Mouse (Mus musculus) forebrain, embryonic 12.5 days (tissue): Measurements from ENCODE around the gene Wdr93. TPM values are rescaled to one million over a fixed set of nuclear protein-coding genes. Genes with fewer than 3 reads are reported as not detected.
"Not testable (repeated sequence)": the region's sequence is repeated elsewhere in the genome, so short reads cannot be mapped to it uniquely, and the experiment has no call there.

ENCODE experiments used
- ATAC-seq: fragments of 200-750 bp; cut with Nextera tagmentation; 2 replicates; pipeline ENCODE4 v1.8.0; 2017; ENCODE audit warnings: moderate TSS enrichment; ENCODE audit not compliant: low FRiP score
- H3K27ac ChIP-seq: fragments of 300-500 bp; sonication (generic); 2 replicates; pipeline ENCODE4 v1.5.1; 2016; ENCODE audit warnings: mild to moderate bottlenecking
- H3K27me3 ChIP-seq: fragments of 300-500 bp; sonication (generic); 2 replicates; pipeline ENCODE4 v1.6.1; 2016; ENCODE audit warnings: mild to moderate bottlenecking
- H3K36me3 ChIP-seq: fragments of 300-500 bp; sonication (generic); replicated peaks from 2 replicates; pipeline ENCODE4 v1.6.1; 2016; ENCODE audit warnings: mild to moderate bottlenecking
- H3K4me1 ChIP-seq: fragments of 300-500 bp; sonication (generic); 2 replicates; pipeline ENCODE4 v1.6.1; 2016
- H3K4me2 ChIP-seq: fragments of 300-500 bp; sonication (generic); 2 replicates; pipeline ENCODE4 v1.6.1; 2016; ENCODE audit warnings: mild to moderate bottlenecking, moderate library complexity
- H3K4me3 ChIP-seq: fragments of 300-500 bp; sonication (generic); replicated peaks from 2 replicates; pipeline ENCODE4 v1.5.1; 2016; ENCODE audit warnings: mild to moderate bottlenecking
- H3K9ac ChIP-seq: fragments of 300-500 bp; sonication (generic); 2 replicates; pipeline ENCODE4 v1.6.1; 2016; ENCODE audit warnings: mild to moderate bottlenecking
- H3K9me3 ChIP-seq: fragments of 300-500 bp; sonication (generic); 2 replicates; pipeline ENCODE4 v1.6.1; 2016
- WGBS: fragments of 180-500 bp; shearing (Covaris S2); methylation state at CpG from one replicate; pipeline ENCODE4 v1.1.7; 2016; 5-methylcytosine and 5-hydroxymethylcytosine counted together
- polyA plus RNA-seq: library from polyadenylated mRNA; unstranded; fragments of >200 nt; fragmentation: Nextera tagmentation; extraction: Ambion mirVana; gene quantifications from 2 replicates; pipeline ENCODE4 v1.2.1, GENCODE M21; 2016

Gene Wdr93
- polyA plus RNA-seq, 1 experiment from 2014 or later = 0.24 TPM

DNA sequence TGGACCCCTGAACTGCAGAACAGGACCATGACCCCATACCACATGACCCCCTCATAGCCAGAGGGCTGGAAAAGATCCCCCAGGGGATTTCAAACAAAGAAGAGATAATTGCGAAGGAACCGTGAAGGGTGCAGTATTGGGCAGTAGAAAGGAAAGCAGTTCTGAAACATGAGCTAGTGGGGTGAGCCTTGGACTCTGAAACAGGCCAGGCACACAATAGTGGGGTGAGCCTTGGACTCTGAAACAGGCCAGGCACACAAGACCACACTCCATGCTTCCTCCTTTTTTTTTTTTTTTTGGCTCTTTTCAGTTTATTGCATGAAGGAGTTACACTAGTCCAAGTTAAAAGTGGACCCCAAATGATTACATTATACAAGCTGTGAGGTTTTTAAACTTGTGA lies 46.8 kb downstream of the Wdr93 start:
- not testable (repeated sequence) for H3K4me3 ChIP-seq, H3K27ac ChIP-seq, ATAC-seq, H3K9me3 ChIP-seq, H3K36me3 ChIP-seq, H3K9ac ChIP-seq, H3K4me2 ChIP-seq
- WGBS = 19% methylated on average over 2 of the region's 2 CpGs
- H3K27me3 ChIP-seq = peaks cover 55% of the 10 kb centered on the region
- peaks cover 14% of the 10 kb centered on the region for H3K4me1 ChIP-seq

DNA sequence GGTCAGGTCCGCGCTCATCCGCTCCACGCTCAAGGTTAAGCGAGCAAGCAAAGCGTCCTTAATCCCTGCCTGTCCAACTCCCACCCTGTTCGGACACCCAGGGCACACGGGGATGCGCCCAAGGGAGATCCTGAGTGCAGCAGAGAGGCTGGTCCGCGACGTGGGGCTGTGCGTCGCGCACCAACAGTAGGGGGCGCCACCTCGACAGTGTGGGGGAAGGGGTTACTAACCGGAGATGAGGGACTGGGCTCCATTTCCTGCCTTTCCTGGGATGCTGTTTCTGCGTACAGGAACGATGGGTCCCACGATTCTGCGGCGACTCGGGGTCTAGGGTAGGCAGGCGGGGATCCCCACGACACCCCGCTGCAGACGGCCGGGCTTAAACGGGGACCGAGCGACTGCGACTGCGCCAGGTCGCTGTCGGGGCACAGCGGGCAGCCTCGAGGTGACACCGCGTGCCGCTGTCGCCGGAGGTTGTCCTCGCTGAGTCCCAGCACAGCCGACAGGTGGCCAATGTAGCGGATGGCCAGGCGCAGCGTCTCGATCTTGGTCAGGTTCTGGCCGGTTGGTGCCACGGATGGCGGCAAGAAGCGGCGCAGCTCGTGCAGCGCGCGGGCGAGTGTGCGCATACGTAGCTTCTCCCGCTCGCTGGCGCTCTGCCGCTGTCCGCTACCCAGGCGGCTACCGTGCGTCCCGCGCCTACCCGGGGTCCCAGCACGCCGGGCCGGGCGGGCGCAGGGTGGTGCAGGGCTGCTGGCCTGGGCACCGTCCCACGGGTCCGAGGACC lies 49.9 kb downstream of the Wdr93 start:
- Histone ChIP-seq H3K27me3 (peaks cover 64% of the 10 kb centered on the region), H3K4me3 (peak overlapping the region; percentile 42), H3K4me2 (peak overlapping the region; percentile 69), H3K9ac (peak overlapping the region; percentile 47), H3K4me1 (peaks cover 14% of the 10 kb centered on the region), H3K9me3 (no peaks in the 10 kb centered on the region), H3K36me3 (no peaks in the 10 kb centered on the region), H3K27ac (no peak overlapping the region)
- peak; percentile 59; the same call in 1 of the 2 replicates for ATAC-seq
- 4% methylated on average over 71 of the region's 80 CpGs for WGBS

DNA sequence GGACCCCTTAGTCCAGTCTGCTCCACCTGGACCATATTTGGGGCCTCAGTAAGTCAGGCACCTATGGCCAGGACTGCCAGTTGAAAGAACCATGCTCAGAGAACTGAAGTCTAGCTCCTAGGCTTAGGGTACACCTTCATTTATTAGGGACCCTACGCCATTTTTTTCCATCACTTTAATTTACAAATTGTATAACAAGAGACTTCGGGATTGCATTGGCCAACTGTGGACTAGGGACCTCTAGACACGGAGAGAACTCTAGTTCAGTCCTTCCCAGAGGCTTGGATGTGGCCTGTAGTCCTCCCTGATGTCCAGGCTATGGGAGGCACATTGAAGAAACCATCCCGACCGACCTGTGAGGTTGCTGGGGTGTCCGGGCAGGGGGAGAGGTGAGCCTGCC lies 50.7 kb downstream of the Wdr93 start, which contains the start of gene Mesp1:
Gene Mesp1 (minus strand): TSS at position 101 of the 400 bp plus-strand sequence.
- Histone ChIP-seq H3K27me3 (peaks cover 67% of the 10 kb centered on the region), H3K9ac (peak within 1 kb of the TSS; percentile 47), H3K9me3 (no peaks in the 10 kb centered on the region), H3K27ac (no peak within 1 kb of the TSS), H3K4me2 (peak within 1 kb of the TSS; percentile 69), H3K36me3 (no peaks in the 10 kb centered on the region), H3K4me1 (peaks cover 14% of the 10 kb centered on the region), H3K4me3 (peak within 1 kb of the TSS; percentile 42)
- WGBS = 68% methylated on average over 6 of the region's 6 CpGs
- ATAC-seq = no peak

DNA sequence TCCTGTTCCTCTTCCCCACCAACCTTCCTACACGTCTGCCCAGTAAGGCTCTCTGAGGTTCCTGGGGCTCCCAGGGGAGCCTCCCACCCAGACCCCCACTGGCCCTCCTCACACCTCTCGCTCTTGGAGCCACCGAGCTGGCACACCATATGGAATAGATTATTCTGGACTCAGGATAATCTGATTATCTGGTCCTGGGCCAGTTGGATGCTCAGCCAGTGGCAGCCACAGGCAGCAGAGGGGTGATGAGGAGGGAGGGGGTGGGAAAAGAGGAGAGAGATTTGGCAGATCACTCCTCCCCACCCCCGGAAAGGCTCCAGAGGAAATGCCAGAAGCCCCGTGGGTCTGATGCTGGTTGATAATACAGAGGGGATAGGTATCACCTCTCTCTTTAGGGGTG lies 55.6 kb downstream of the Wdr93 start:
- H3K27me3 ChIP-seq = peaks cover 37% of the 10 kb centered on the region
- no peaks in the 10 kb centered on the region for H3K36me3 ChIP-seq
- H3K9me3 ChIP-seq = no peaks in the 10 kb centered on the region
- H3K4me2 ChIP-seq = no peak overlapping the region
- WGBS = 33% methylated on average over 5 of the region's 5 CpGs
- H3K4me3 ChIP-seq = no peak overlapping the region
- H3K9ac ChIP-seq = peak overlapping the region; percentile 0; the same call in 1 of the 2 replicates
- no peak for ATAC-seq
- no peak overlapping the region for H3K27ac ChIP-seq
- no peaks in the 10 kb centered on the region for H3K4me1 ChIP-seq

DNA sequence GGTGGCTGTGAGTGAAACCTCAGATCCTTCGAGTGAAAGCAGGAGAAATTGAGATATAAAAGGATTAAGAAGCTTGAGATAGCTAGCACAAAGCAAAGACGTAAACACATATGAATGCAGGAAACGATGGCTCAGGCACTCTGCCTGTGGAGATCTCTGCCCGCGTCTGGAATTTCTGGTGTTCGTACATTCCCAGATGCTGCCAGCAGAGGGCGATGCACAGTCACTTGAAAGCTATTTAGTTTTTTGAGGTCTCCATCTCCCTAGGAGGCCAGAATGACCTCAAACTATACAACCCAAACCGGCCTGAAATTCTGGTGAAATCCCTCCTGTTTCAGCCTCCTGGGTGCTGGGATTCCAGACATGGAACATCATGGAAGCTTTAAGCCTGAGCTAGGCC lies 56.1 kb downstream of the Wdr93 start:
- Histone ChIP-seq H3K9ac (no peak overlapping the region), H3K27me3 (peaks cover 32% of the 10 kb centered on the region), H3K9me3 (no peaks in the 10 kb centered on the region), H3K4me2 (no peak overlapping the region), H3K4me1 (no peaks in the 10 kb centered on the region), H3K4me3 (no peak overlapping the region), H3K27ac (no peak overlapping the region), H3K36me3 (no peaks in the 10 kb centered on the region)
- ATAC-seq = no peak
- WGBS = 3% methylated on average over 8 of the region's 8 CpGs

DNA sequence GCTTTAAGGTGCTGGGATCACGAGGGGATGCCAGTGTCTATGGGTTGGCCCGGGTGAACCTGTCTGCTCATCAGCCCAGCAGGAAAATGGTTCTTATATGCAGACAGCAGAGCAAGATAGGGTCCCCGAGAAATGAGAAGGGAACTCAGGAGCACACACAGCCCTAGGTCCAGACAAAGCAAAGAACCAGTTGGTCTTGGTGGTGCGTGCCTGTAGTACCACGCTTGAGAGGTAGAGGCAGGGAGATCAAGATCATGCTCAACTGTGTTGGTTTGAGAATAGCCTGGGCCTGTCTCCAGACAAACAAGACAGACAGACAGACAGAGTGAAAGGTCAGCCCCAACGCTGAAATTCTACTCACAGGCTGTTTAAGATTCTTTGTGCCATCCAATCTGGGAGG lies 56.5 kb downstream of the Wdr93 start:
- H3K9ac ChIP-seq = no peak overlapping the region
- H3K27me3 ChIP-seq = peaks cover 28% of the 10 kb centered on the region
- H3K9me3 ChIP-seq = no peaks in the 10 kb centered on the region
- no peak overlapping the region for H3K27ac ChIP-seq
- H3K4me2 ChIP-seq = no peak overlapping the region
- no peak for ATAC-seq
- H3K4me3 ChIP-seq = no peak overlapping the region
- no peaks in the 10 kb centered on the region for H3K36me3 ChIP-seq
- no peaks in the 10 kb centered on the region for H3K4me1 ChIP-seq
- 72% methylated on average over 6 of the region's 6 CpGs for WGBS

DNA sequence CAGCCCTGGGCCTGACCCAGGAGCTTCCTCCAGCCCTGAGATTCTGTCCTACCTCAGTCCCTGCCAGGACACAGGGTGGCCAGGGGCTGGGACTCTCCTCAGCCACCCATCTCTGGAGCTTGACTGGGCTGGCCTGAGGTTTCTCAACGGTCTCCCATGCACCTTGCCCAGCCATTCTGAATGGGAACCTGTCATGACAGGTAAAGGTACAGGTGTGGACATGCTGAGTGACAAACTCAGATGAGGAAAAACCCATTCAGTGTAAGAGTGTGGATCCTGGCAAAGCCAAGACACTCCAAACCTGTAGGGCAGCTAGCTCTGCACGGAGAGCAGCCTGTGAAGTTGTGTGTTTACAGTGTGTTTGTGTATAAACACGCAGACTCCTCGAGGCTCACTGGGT lies 57.4 kb downstream of the Wdr93 start:
- 78% methylated on average over 4 of the region's 4 CpGs for WGBS
- ATAC-seq = no peak
- no peaks in the 10 kb centered on the region for H3K36me3 ChIP-seq
- no peak overlapping the region for H3K27ac ChIP-seq
- no peaks in the 10 kb centered on the region for H3K4me1 ChIP-seq
- H3K9ac ChIP-seq = no peak overlapping the region
- no peaks in the 10 kb centered on the region for H3K9me3 ChIP-seq
- peaks cover 19% of the 10 kb centered on the region for H3K27me3 ChIP-seq
- no peak overlapping the region for H3K4me2 ChIP-seq
- H3K4me3 ChIP-seq = no peak overlapping the region

DNA sequence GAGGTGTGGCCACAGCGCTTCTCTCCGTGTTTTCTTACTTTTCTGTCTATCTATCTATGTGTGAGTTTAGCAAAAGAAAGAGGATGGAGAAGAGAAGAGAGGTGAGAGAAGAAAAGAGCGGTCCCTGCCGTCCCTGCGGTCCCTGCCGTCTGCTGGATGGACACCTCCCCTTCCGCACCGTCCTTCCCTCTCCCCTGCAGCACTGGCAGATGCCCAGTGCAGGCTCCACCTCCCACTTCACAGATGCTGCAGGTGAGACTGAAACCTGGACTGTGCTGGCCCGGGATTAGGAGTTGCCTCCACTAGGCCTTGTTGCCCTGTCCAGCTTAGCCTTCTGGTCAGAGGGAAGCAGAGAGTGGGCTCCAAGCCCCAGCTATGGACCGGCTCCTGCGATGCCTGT lies 58.4 kb downstream of the Wdr93 start:
- WGBS = 79% methylated on average over 11 of the region's 11 CpGs

DNA sequence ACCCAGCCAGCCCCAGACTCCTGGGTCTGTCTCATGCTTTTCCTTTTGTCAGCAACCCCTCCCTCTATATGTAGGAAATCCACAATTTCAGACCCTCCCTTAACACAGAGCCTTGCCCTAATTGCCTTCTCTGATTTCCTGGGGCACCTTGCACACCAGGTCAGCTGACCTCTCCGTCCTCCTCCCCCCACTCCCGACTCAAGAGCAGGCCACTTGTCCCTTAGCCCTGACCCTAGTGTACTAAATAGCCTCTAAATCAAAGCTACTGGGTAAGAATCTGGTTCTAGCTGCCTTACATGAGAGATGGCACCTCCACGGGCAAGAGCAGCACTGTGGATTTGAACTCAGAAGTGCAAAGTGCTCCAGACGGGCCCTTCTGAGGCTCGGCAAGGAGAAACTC lies 59.1 kb downstream of the Wdr93 start:
- no peaks in the 10 kb centered on the region for H3K4me1 ChIP-seq
- H3K9me3 ChIP-seq = no peaks in the 10 kb centered on the region
- H3K9ac ChIP-seq = no peak overlapping the region
- no peaks in the 10 kb centered on the region for H3K36me3 ChIP-seq
- ATAC-seq = no peak
- no peak overlapping the region for H3K4me3 ChIP-seq
- H3K27me3 ChIP-seq = peaks cover 10% of the 10 kb centered on the region; the same call in 1 of the 2 replicates
- H3K4me2 ChIP-seq = no peak overlapping the region
- WGBS = 73% methylated on average over 5 of the region's 5 CpGs
- no peak overlapping the region for H3K27ac ChIP-seq

More for the DNA sequence above, 58.4 kb downstream of the Wdr93 start:
- H3K4me3 ChIP-seq = no peak overlapping the region
- H3K27ac ChIP-seq = no peak overlapping the region
- H3K36me3 ChIP-seq = no peaks in the 10 kb centered on the region
- H3K9me3 ChIP-seq = no peaks in the 10 kb centered on the region
- H3K4me1 ChIP-seq = no peaks in the 10 kb centered on the region
- ATAC-seq = no peak
- H3K4me2 ChIP-seq = no peak overlapping the region
- no peak overlapping the region for H3K9ac ChIP-seq
- H3K27me3 ChIP-seq = peaks cover 10% of the 10 kb centered on the region; the same call in 1 of the 2 replicates

DNA sequence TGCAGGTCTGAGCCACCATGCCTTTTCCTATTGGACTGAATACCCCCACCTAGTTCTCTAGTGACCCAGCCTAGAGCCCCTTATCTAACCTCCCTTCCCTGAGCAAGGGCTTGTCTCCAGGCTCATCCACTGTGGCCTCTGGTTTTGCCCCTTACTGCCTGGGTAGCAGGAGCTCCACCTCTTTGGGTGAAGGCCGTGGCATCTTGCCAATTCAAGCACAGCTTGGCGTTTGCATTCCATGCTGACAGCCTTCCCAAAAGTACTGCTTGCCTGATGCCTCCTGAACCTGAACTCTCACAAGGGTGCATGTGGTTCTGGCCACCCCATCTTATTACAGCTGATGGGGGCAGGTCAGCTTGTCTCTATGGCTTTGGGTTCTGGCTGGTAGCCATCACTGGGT lies 60.9 kb downstream of the Wdr93 start:
- Histone ChIP-seq H3K4me3 (no peak overlapping the region), H3K27ac (no peak overlapping the region), H3K27me3 (0 out of 2 replicates have a peak, but pooled peaks cover 6% of the 10 kb centered on the region), H3K9ac (no peak overlapping the region), H3K9me3 (no peaks in the 10 kb centered on the region), H3K4me2 (no peak overlapping the region), H3K4me1 (no peaks in the 10 kb centered on the region), H3K36me3 (no peaks in the 10 kb centered on the region)
- WGBS = 79% methylated on average over 2 of the region's 2 CpGs
- ATAC-seq = no peak

DNA sequence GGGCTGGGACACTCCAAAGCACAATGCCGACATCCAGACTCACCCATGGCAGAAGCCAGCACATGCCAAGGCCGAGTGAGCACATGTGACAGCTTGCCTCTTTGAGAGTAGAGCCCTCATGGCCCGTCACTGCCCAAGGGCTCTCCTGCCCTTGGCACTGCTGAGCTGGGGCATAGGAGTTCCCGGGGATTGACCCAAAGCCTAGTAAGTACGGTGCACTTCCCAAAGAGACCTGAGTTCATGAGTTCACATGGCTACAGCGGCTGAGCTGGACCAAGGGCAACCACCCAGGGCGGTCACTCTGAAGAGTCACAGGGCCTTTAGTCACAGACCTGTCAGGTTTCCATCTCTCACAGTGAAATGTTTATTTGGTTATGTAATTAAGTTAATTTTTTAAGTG lies 65.6 kb downstream of the Wdr93 start:
- H3K27ac ChIP-seq = no peak overlapping the region
- WGBS = 81% methylated on average over 7 of the region's 7 CpGs
- H3K9me3 ChIP-seq = no peaks in the 10 kb centered on the region
- H3K4me3 ChIP-seq = no peak overlapping the region
- no peak overlapping the region for H3K9ac ChIP-seq
- H3K4me1 ChIP-seq = peaks cover 6% of the 10 kb centered on the region; the same call in 1 of the 2 replicates
- no peaks in the 10 kb centered on the region for H3K36me3 ChIP-seq
- H3K27me3 ChIP-seq = peaks cover 28% of the 10 kb centered on the region
- ATAC-seq = no peak
- no peak overlapping the region for H3K4me2 ChIP-seq

DNA sequence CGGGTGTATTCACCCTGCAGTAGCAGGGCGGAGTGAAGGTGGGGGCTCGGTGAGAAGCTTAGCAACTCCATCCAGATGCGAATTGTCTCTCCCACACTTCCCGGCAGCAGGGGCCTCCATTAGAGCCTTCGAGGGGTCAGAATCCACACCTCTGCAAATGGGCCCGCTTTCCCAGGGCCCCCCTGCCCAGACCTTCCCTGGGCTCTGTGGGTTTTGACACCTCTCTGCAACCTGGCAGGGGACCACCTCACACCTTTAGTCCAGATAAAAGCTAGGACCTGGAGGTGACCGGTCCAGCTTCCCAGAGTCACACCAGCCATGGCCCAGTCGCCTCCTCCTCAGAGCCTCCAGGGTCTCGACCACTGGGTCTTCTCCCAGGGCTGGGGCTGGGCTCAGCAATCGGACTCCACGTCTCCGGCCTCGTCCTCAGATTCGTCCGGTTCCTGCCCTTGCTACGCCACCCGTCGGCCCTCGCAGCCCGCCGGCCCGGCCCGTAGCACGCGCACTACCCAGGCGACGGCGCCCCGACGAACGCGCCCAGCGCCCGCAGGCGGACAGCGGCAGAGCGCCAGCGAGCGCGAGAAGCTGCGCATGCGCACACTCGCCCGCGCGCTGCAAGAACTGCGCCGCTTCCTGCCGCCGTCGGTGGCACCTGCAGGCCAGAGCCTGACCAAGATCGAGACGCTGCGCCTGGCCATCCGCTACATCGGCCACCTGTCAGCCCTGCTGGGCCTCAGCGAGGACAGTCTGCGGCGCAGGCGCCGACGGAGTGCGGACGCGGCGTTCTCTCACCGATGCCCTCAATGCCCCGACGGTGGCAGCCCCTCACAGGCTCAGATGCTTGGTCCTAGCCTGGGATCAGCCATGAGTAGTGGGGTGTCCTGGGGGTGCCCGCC lies 67.9 kb downstream of the Wdr93 start, which contains the start of gene Mesp2:
Gene Mesp2 (plus strand): TSS at position 117 of the 896 bp plus-strand sequence.
- no peaks in the 10 kb centered on the region for H3K36me3 ChIP-seq
- H3K9ac ChIP-seq = peak within 1 kb of the TSS; percentile 63
- H3K4me3 ChIP-seq = peak within 1 kb of the TSS; percentile 40
- no peak within 1 kb of the TSS for H3K27ac ChIP-seq
- ATAC-seq = peak; percentile 84
- peak within 1 kb of the TSS; percentile 58 for H3K4me2 ChIP-seq
- WGBS = 22% methylated on average over 71 of the region's 71 CpGs
- H3K4me1 ChIP-seq = peaks cover 6% of the 10 kb centered on the region; the same call in 1 of the 2 replicates
- peaks cover 28% of the 10 kb centered on the region for H3K27me3 ChIP-seq
- no peaks in the 10 kb centered on the region for H3K9me3 ChIP-seq
